Mouse (Mus musculus): ENCODE measurements around the gene Hyou1. TPM values are rescaled to one million over a fixed set of nuclear protein-coding genes. Genes with fewer than 3 reads are reported as not detected.
A peak's percentile ranks its signal among the peaks of the same experiment; 100 is the strongest.
"Not testable (repeated sequence)": the region's sequence is repeated elsewhere in the genome, so short reads cannot be mapped to it uniquely, and the experiment has no call there.

The Hyou1 gene
- total RNA-seq (2017), result 90.4 and 99.1 TPM in 2 replicates

- ATAC-seq (replicated peaks; ENCODE audit: low read depth, poor library complexity, severe bottlenecking), result peak; percentile 96
Measured at GRCm38 (mm10) chr9:44379054-44379834, at the start of gene Hyou1. Gene Hyou1, plus strand, starts transcription at chr9:44379490.

GRCm38 (mm10) chr9:44330736-44331135 is 48.6 kb upstream of the Hyou1 start:
- ATAC-seq (replicated peaks; ENCODE audit: low read depth, poor library complexity, severe bottlenecking), result no peak

- ATAC-seq (replicated peaks; ENCODE audit: low read depth, poor library complexity, severe bottlenecking), result no peak
Measured at GRCm38 (mm10) chr9:44332918-44333638, 46.2 kb upstream of the Hyou1 start.

GRCm38 (mm10) chr9:44334396-44335330 is 44.6 kb upstream of the Hyou1 start, which contains the start of gene H2afx:
Gene H2afx, plus strand, starts transcription at chr9:44334694.
- ATAC-seq (replicated peaks; ENCODE audit: low read depth, poor library complexity, severe bottlenecking), result peak; percentile 90

- ATAC-seq (replicated peaks; ENCODE audit: low read depth, poor library complexity, severe bottlenecking), result no peak
Measured at GRCm38 (mm10) chr9:44335331-44336092, 43.8 kb upstream of the Hyou1 start.

- ATAC-seq (replicated peaks; ENCODE audit: low read depth, poor library complexity, severe bottlenecking), result no peak
Measured at GRCm38 (mm10) chr9:44336093-44336406, 43.2 kb upstream of the Hyou1 start.

GRCm38 (mm10) chr9:44336513-44336912 is 42.8 kb upstream of the Hyou1 start:
- ATAC-seq (replicated peaks; ENCODE audit: low read depth, poor library complexity, severe bottlenecking), result not testable (repeated sequence)

- no peak for ATAC-seq (replicated peaks; ENCODE audit: low read depth, poor library complexity, severe bottlenecking)
Measured at GRCm38 (mm10) chr9:44336964-44337363, 42.3 kb upstream of the Hyou1 start.

- no peak for ATAC-seq (replicated peaks; ENCODE audit: low read depth, poor library complexity, severe bottlenecking)
Measured at GRCm38 (mm10) chr9:44337436-44338169, 41.7 kb upstream of the Hyou1 start.

- ATAC-seq (replicated peaks; ENCODE audit: low read depth, poor library complexity, severe bottlenecking), result no peak
Measured at GRCm38 (mm10) chr9:44338574-44338973, 40.7 kb upstream of the Hyou1 start.

GRCm38 (mm10) chr9:44341487-44341886 is 37.8 kb upstream of the Hyou1 start:
- ATAC-seq (replicated peaks; ENCODE audit: low read depth, poor library complexity, severe bottlenecking), result no peak

- ATAC-seq (replicated peaks; ENCODE audit: low read depth, poor library complexity, severe bottlenecking), result no peak; the same call in 1 of the 2 replicates
Measured at GRCm38 (mm10) chr9:44342173-44342572, 37.1 kb upstream of the Hyou1 start.

- no peak for ATAC-seq (replicated peaks; ENCODE audit: low read depth, poor library complexity, severe bottlenecking)
Measured at GRCm38 (mm10) chr9:44342605-44343004, 36.7 kb upstream of the Hyou1 start.

- ATAC-seq (replicated peaks; ENCODE audit: low read depth, poor library complexity, severe bottlenecking), result peak; percentile 67
Measured at GRCm38 (mm10) chr9:44343290-44343689, 36.0 kb upstream of the Hyou1 start.

GRCm38 (mm10) chr9:44343781-44344421 is 35.4 kb upstream of the Hyou1 start, which contains the start of gene Hmbs:
Gene Hmbs, minus strand, starts transcription at chr9:44344228.
- ATAC-seq (replicated peaks; ENCODE audit: low read depth, poor library complexity, severe bottlenecking), result peak; percentile 79

- no peak for ATAC-seq (replicated peaks; ENCODE audit: low read depth, poor library complexity, severe bottlenecking)
Measured at GRCm38 (mm10) chr9:44345570-44346433, 33.5 kb upstream of the Hyou1 start.

GRCm38 (mm10) chr9:44347166-44347565 is 32.1 kb upstream of the Hyou1 start:
- ATAC-seq (replicated peaks; ENCODE audit: low read depth, poor library complexity, severe bottlenecking), result no peak
